Mouse (Mus musculus): Measurements from ENCODE around the gene Arsg.

GRCm38 (mm10) chr11:109474086-109474742 lies 1.0 kb downstream of the Arsg start:
- no peak for TF ChIP-seq GATA1 (IDR thresholded peaks at IDR 0.05; ENCODE audit: borderline replicate concordance, low read length)
- no peak for TF ChIP-seq FLI1 (IDR thresholded peaks at IDR 0.05; ENCODE audit: low read length)

Data from megakaryocyte, embryonic 14.5 days (primary cell).